Mouse (Mus musculus): Measurements from ENCODE around the gene Vmn1r224. TPM values are rescaled to one million over a fixed set of nuclear protein-coding genes. Genes with fewer than 3 reads are reported as not detected.

The Vmn1r224 gene
- polyA plus RNA-seq (2012; rRNA removed; ENCODE audit: low replicate concordance), result not detected in 2 replicates

GRCm38 (mm10) chr17:20413846-20414245 lies at the start of gene Vmn1r224:
Gene Vmn1r224, plus strand, starts transcription at chr17:20414146.

Other genes with a start within 250 kb of the Vmn1r224 start
- gene Fpr-rs6, start 231.0 kb upstream of the Vmn1r224 start, polyA plus RNA-seq (2012; rRNA removed; ENCODE audit: low replicate concordance), result not detected in 2 replicates
- not detected in 2 replicates for gene Vmn2r105, start 179.1 kb upstream of the Vmn1r224 start, polyA plus RNA-seq (2012; rRNA removed; ENCODE audit: low replicate concordance)
- gene Vmn2r106, start 128.6 kb upstream of the Vmn1r224 start, polyA plus RNA-seq (2012; rRNA removed; ENCODE audit: low replicate concordance), result not detected in 2 replicates
- gene Vmn2r107, start 68.9 kb upstream of the Vmn1r224 start, polyA plus RNA-seq (2012; rRNA removed; ENCODE audit: low replicate concordance), result not detected in 2 replicates
- gene Vmn2r108, start 67.2 kb downstream of the Vmn1r224 start, polyA plus RNA-seq (2012; rRNA removed; ENCODE audit: low replicate concordance), result not detected in 2 replicates
- gene Vmn1r225, start 84.0 kb downstream of the Vmn1r224 start, polyA plus RNA-seq (2012; rRNA removed; ENCODE audit: low replicate concordance), result not detected in 2 replicates
- gene Vmn2r109, start 150.6 kb downstream of the Vmn1r224 start, polyA plus RNA-seq (2012; rRNA removed; ENCODE audit: low replicate concordance), result not detected in 2 replicates
- gene Vmn2r110, start 182.3 kb downstream of the Vmn1r224 start, polyA plus RNA-seq (2012; rRNA removed; ENCODE audit: low replicate concordance), result not detected in 2 replicates
- gene Fpr-rs3, start 210.7 kb downstream of the Vmn1r224 start, polyA plus RNA-seq (2012; rRNA removed; ENCODE audit: low replicate concordance), result not detected in 2 replicates

Measured in duodenum, adult 2 months (tissue).